Mouse (Mus musculus): Measurements from ENCODE around the gene P2ry10. TPM values are rescaled to one million over a fixed set of nuclear protein-coding genes. Genes with fewer than 3 reads are reported as not detected.
"Not testable (repeated sequence)": the region's sequence is repeated elsewhere in the genome, so short reads cannot be mapped to it uniquely, and the experiment has no call there.

P2ry10 gene
- 0.10 TPM in 1 of 2 replicates, not detected in the other for polyA plus RNA-seq (2015; fragmentation: Nextera tagmentation; extraction: Ambion mirVana)

DNA sequence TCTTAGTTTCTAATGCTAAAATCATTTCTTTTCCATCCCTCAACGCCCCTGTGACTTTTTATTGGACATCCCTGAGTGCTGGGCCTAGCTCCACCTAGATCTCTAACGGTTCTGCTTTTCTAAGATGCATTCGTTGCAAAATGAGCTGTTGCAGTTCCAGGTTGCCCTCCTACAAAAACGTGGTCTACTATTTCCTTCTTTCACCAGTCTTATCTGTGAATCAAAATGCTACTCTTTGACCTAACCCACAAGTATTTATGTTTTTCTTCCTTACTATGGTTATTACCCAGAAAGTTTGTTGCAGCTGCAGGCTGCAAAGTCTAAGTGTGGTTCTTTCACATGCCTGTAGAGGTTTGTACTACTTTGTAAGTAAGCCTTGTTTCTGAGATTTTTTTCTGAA is at the start of gene P2ry10:
TSS of gene P2ry10 (plus strand) at position 316 of the 400 bp plus-strand sequence.
- no peak within 1 kb of the TSS for H3K4me2 ChIP-seq (replicated peaks; ENCODE audit: low read depth)
- no peak within 1 kb of the TSS for H3K4me3 ChIP-seq (ENCODE audit: low read depth, low read length)
- WGBS, result 52% methylated on average over 4 of the region's 4 CpGs
- TF ChIP-seq CTCF (IDR thresholded peaks at IDR 0.05; ENCODE audit: low read depth), result no peak
- no peak within 1 kb of the TSS for H3K9ac ChIP-seq (ENCODE audit: low read depth, low read length)
- H3K27ac ChIP-seq (ENCODE audit: low read depth, low read length), result no peak within 1 kb of the TSS
- no peaks in the 10 kb centered on the region for H3K9me3 ChIP-seq (ENCODE audit: control insufficient read depth)
- no peaks in the 10 kb centered on the region for H3K27me3 ChIP-seq (replicated peaks; ENCODE audit: control insufficient read depth, insufficient read depth, low read length)
- ATAC-seq, result no peak
- no peaks in the 10 kb centered on the region for H3K4me1 ChIP-seq (replicated peaks; ENCODE audit: control insufficient read depth, insufficient read depth, low read length)
- no peaks in the 10 kb centered on the region for H3K36me3 ChIP-seq (ENCODE audit: control insufficient read depth, insufficient read depth)

DNA sequence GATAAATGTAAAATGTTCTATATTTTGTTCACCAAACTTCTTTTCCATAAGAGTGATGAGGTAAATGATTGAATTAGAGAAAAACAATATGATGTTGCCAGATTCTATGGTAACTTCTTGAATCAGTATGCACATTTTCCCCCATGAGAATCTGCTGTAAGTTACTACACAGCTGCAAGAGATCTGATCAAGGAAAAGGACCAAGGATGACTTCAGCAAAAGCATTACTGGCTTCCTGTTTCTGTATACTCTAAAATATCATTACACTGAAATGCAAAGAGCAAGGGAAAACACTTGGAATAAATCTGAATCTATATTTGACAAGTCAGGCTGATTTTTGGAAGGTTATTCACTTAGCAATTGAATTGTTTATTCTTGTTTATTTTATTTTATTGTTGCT is 49.1 kb upstream of the P2ry10 start:
- TF ChIP-seq CTCF (IDR thresholded peaks at IDR 0.05; ENCODE audit: low read depth), result no peak
- H3K4me3 ChIP-seq (ENCODE audit: low read depth, low read length), result no peak overlapping the region
- H3K9me3 ChIP-seq (ENCODE audit: control insufficient read depth), result no peaks in the 10 kb centered on the region
- no peaks in the 10 kb centered on the region for H3K4me1 ChIP-seq (replicated peaks; ENCODE audit: control insufficient read depth, insufficient read depth, low read length)
- H3K27ac ChIP-seq (ENCODE audit: low read depth, low read length), result no peak overlapping the region
- H3K4me2 ChIP-seq (replicated peaks; ENCODE audit: low read depth), result no peak overlapping the region
- no peaks in the 10 kb centered on the region for H3K36me3 ChIP-seq (ENCODE audit: control insufficient read depth, insufficient read depth)
- H3K9ac ChIP-seq (ENCODE audit: low read depth, low read length), result no peak overlapping the region
- ATAC-seq, result no peak
- H3K27me3 ChIP-seq (replicated peaks; ENCODE audit: control insufficient read depth, insufficient read depth, low read length), result no peaks in the 10 kb centered on the region

DNA sequence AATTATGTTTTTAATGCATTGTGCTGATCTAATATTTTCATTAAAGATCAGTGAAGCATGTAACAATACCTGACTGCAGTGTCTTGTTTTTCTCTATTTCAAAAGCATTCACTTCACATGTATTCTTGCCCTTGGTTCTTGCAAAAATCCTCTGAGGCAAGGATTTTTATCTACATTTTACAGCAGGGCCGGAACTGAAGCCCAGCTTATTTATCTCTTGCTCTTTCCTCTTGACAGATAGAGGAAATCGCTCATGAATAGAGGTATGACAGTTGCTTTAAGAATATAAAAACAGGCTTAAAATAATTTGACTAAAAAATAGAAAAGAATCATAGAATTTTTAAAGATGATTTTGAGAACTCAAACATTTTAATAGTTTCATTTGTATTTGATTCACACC is 48.7 kb upstream of the P2ry10 start:
- WGBS, result 40% methylated on average over 2 of the region's 2 CpGs
- no peak overlapping the region for H3K4me2 ChIP-seq (replicated peaks; ENCODE audit: low read depth)

DNA sequence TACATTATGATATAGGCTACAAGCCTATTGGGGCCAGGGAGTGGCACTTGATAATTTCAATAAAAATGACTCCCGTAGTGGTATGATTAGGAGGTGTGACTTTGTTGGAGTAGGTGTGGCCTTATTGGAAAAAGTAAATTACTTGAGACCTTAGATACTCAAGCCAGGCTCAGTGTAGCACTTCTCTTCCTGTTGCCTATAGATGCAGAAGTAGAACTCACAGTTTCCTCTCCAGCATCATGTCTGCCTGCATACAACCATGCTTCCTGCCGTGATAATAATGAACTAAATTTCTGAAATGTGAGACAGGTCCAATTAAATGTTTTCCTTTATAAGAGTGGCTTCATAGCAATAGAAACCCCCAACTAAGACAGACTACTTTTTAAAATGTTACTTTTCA is 45.9 kb upstream of the P2ry10 start:
- Histone ChIP-seq H3K4me3 (ENCODE audit: low read depth, low read length) (no peak overlapping the region), H3K9ac (ENCODE audit: low read depth, low read length) (no peak overlapping the region), H3K27ac (ENCODE audit: low read depth, low read length) (no peak overlapping the region), H3K9me3 (ENCODE audit: control insufficient read depth) (no peaks in the 10 kb centered on the region), H3K36me3 (ENCODE audit: control insufficient read depth, insufficient read depth) (no peaks in the 10 kb centered on the region), H3K27me3 (replicated peaks; ENCODE audit: control insufficient read depth, insufficient read depth, low read length) (no peaks in the 10 kb centered on the region), H3K4me2 (replicated peaks; ENCODE audit: low read depth) (no peak overlapping the region), H3K4me1 (replicated peaks; ENCODE audit: control insufficient read depth, insufficient read depth, low read length) (no peaks in the 10 kb centered on the region)
- no peak for TF ChIP-seq CTCF (IDR thresholded peaks at IDR 0.05; ENCODE audit: low read depth)
- 73% methylated on average over 2 of the region's 2 CpGs for WGBS
- no peak for ATAC-seq

More for the DNA sequence above, 48.7 kb upstream of the P2ry10 start:
- Histone ChIP-seq H3K4me3 (ENCODE audit: low read depth, low read length) (no peak overlapping the region), H3K4me1 (replicated peaks; ENCODE audit: control insufficient read depth, insufficient read depth, low read length) (no peaks in the 10 kb centered on the region), H3K27ac (ENCODE audit: low read depth, low read length) (no peak overlapping the region), H3K27me3 (replicated peaks; ENCODE audit: control insufficient read depth, insufficient read depth, low read length) (no peaks in the 10 kb centered on the region), H3K36me3 (ENCODE audit: control insufficient read depth, insufficient read depth) (no peaks in the 10 kb centered on the region), H3K9me3 (ENCODE audit: control insufficient read depth) (no peaks in the 10 kb centered on the region), H3K9ac (ENCODE audit: low read depth, low read length) (no peak overlapping the region)
- no peak for ATAC-seq
- TF ChIP-seq CTCF (IDR thresholded peaks at IDR 0.05; ENCODE audit: low read depth), result no peak

DNA sequence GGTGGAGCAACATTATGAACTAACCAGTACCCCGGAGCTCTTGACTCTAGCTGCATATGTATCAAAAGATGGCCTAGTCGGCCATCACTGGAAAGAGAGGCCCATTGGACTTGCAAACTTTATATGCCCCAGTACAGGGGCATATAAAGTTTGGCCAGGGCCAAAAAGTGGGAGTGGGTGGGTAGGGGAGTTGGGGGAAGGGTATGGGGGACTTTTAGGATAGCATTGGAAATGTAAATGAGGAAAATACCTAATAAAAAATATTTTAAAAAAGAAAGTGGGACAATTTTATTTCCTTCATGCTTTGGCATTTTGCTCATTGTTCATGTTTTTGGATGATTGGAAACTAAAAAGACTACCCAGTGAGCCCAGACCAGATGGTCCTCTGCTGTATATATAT is 4.9 kb upstream of the P2ry10 start:
- not testable (repeated sequence) for H3K4me3 ChIP-seq (ENCODE audit: low read depth, low read length); ATAC-seq
- 92% methylated on average over 1 of the region's 2 CpGs for WGBS

DNA sequence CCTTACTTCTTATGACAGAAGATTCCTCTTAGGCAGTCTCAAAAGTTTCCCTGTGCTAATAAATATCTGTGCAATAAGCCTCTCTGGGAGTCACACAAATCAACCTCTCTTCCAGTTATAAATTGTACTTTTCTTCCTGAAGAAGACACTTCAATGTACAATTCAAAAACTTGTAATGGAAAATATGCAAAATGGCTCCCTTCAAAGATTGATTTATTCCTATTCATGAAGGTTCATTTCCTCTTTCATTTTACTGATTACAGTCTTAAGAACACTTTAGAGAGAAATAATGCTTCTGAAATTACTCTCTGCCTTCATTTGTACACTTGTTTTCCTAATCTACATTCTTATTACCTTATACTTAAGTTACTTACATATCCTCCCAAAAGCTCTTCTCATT is 4.0 kb upstream of the P2ry10 start:
- no peak overlapping the region for H3K4me3 ChIP-seq (ENCODE audit: low read depth, low read length)
- H3K4me2 ChIP-seq (replicated peaks; ENCODE audit: low read depth), result no peak overlapping the region
- H3K4me1 ChIP-seq (replicated peaks; ENCODE audit: control insufficient read depth, insufficient read depth, low read length), result no peaks in the 10 kb centered on the region
- no peaks in the 10 kb centered on the region for H3K27me3 ChIP-seq (replicated peaks; ENCODE audit: control insufficient read depth, insufficient read depth, low read length)
- no peak overlapping the region for H3K27ac ChIP-seq (ENCODE audit: low read depth, low read length)
- TF ChIP-seq CTCF (IDR thresholded peaks at IDR 0.05; ENCODE audit: low read depth), result no peak
- no peaks in the 10 kb centered on the region for H3K9me3 ChIP-seq (ENCODE audit: control insufficient read depth)
- no peak overlapping the region for H3K9ac ChIP-seq (ENCODE audit: low read depth, low read length)
- ATAC-seq, result no peak
- H3K36me3 ChIP-seq (ENCODE audit: control insufficient read depth, insufficient read depth), result no peaks in the 10 kb centered on the region

More for the DNA sequence above, 4.9 kb upstream of the P2ry10 start:
- H3K9me3 ChIP-seq (ENCODE audit: control insufficient read depth); H3K9ac ChIP-seq (ENCODE audit: low read depth, low read length); H3K4me1 ChIP-seq (replicated peaks; ENCODE audit: control insufficient read depth, insufficient read depth, low read length); H3K4me2 ChIP-seq (replicated peaks; ENCODE audit: low read depth); H3K27ac ChIP-seq (ENCODE audit: low read depth, low read length); H3K36me3 ChIP-seq (ENCODE audit: control insufficient read depth, insufficient read depth); H3K27me3 ChIP-seq (replicated peaks; ENCODE audit: control insufficient read depth, insufficient read depth, low read length): not testable (repeated sequence)

DNA sequence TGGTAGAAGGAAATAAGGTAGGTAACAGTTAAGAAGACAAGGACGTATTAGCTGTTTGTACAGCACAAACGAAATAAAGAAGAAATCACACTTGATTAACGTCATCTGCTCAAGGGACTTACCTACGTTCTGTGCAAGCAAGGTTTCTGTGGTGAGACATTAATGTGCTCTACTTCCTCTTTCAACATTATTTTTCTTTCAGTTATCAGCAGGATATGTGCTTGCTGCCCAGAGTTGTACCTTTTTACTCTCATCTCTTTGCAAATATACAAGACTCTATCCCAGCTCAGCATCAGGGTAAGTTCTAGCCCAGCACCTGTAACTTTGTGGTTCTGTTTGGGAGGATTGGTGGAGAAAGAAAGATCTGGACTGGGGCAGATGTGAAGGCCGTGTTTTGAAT is 839 bp downstream of the P2ry10 start:
- Histone ChIP-seq H3K4me1 (replicated peaks; ENCODE audit: control insufficient read depth, insufficient read depth, low read length) (no peaks in the 10 kb centered on the region), H3K9ac (ENCODE audit: low read depth, low read length) (no peak overlapping the region), H3K4me2 (replicated peaks; ENCODE audit: low read depth) (no peak overlapping the region), H3K27ac (ENCODE audit: low read depth, low read length) (no peak overlapping the region), H3K27me3 (replicated peaks; ENCODE audit: control insufficient read depth, insufficient read depth, low read length) (no peaks in the 10 kb centered on the region), H3K36me3 (ENCODE audit: control insufficient read depth, insufficient read depth) (no peaks in the 10 kb centered on the region), H3K4me3 (ENCODE audit: low read depth, low read length) (no peak overlapping the region), H3K9me3 (ENCODE audit: control insufficient read depth) (no peaks in the 10 kb centered on the region)
- 63% methylated on average over 5 of the region's 5 CpGs for WGBS
- no peak for ATAC-seq
- TF ChIP-seq CTCF (IDR thresholded peaks at IDR 0.05; ENCODE audit: low read depth), result no peak
